Mouse (Mus musculus): ENCODE measurements at regions not wholly inside any gene's neighbourhood (a gene's known extent, or its start where the extent isn't known, plus 50 kb on each side); places are given as distances from the start of the nearest gene placed in this dataset.

GRCm38 (mm10) chr15:40019226-40019625, 114.9 kb upstream of the 9330182O14Rik start:
- Histone ChIP-seq H3K27ac (ENCODE audit: insufficient read depth, low read depth, low read length) (no peak overlapping the region), H3K4me1 (ENCODE audit: control insufficient read depth, insufficient read depth, low read length) (no peaks in the 10 kb centered on the region; the same call in 1 of the 2 replicates), H3K4me3 (ENCODE audit: insufficient read depth, low read depth, low read length) (no peak overlapping the region)
- TF ChIP-seq CTCF (IDR thresholded peaks at IDR 0.05; ENCODE audit: insufficient read depth, low read depth, low read length) = no peak
- TF ChIP-seq POLR2A (IDR thresholded peaks at IDR 0.05; ENCODE audit: insufficient read depth, low read depth, low read length) = no peak
- 91% methylated on average over 8 of the region's 8 CpGs for WGBS

DNA sequence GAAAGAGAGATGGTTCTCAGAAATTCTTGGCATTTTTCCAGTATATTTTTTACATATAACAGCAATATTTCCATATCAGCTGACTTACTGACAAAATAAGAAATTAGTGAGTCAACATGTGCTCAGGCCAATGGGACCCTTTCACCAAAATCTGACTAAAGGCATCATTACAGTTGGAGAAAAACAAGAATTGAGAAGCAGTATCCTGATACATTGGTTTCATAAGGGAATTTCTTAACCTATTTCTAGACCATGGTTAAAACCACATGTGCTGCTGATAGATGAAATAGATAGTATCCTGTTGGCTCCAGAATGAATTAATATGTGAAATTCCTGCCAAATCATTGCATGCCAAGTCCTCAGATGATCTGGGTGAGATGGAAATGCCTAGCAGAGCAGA, 114.1 kb upstream of the 9330182O14Rik start:
- TF ChIP-seq CTCF (IDR thresholded peaks at IDR 0.05; ENCODE audit: insufficient read depth, low read depth, low read length) (no peak), POLR2A (IDR thresholded peaks at IDR 0.05; ENCODE audit: insufficient read depth, low read depth, low read length) (no peak)
- H3K4me1 ChIP-seq (ENCODE audit: control insufficient read depth, insufficient read depth, low read length) = no peaks in the 10 kb centered on the region; the same call in 1 of the 2 replicates
- no peak overlapping the region for H3K4me3 ChIP-seq (ENCODE audit: insufficient read depth, low read depth, low read length)
- H3K27ac ChIP-seq (ENCODE audit: insufficient read depth, low read depth, low read length) = no peak overlapping the region

- Histone ChIP-seq H3K4me1 (ENCODE audit: control insufficient read depth, insufficient read depth, low read length) (no peaks in the 10 kb centered on the region; the same call in 1 of the 2 replicates), H3K27ac (ENCODE audit: insufficient read depth, low read depth, low read length) (no peak overlapping the region), H3K4me3 (ENCODE audit: insufficient read depth, low read depth, low read length) (no peak overlapping the region)
- WGBS = 92% methylated on average over 3 of the region's 3 CpGs
- TF ChIP-seq POLR2A (IDR thresholded peaks at IDR 0.05; ENCODE audit: insufficient read depth, low read depth, low read length) (no peak), CTCF (IDR thresholded peaks at IDR 0.05; ENCODE audit: insufficient read depth, low read depth, low read length) (no peak)
These were observed 113.5 kb upstream of the 9330182O14Rik start for GRCm38 (mm10) chr15:40020646-40021045.

DNA sequence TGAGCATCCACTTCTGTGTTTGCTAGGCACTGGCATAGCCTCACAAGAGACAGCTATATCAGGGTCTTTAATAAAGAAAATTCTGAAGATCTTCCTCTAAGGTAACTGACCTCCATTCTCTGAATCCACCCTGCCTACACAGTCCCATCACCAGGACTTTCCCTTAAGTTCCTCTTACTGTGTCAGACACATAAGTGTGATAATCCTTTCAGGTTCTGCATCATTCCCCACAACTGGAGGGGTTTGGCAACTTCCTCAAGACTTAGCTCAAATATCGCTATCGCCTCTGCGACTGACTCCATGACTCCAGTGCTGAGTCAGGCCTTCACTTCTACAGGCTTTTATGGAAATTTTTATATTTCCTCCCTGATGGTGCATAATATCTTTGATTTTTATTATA, 111.0 kb upstream of the 9330182O14Rik start:
- 98% methylated on average over 3 of the region's 3 CpGs for WGBS
- Histone ChIP-seq H3K4me1 (ENCODE audit: control insufficient read depth, insufficient read depth, low read length) (no peaks in the 10 kb centered on the region; the same call in 1 of the 2 replicates), H3K27ac (ENCODE audit: insufficient read depth, low read depth, low read length) (no peak overlapping the region), H3K4me3 (ENCODE audit: insufficient read depth, low read depth, low read length) (no peak overlapping the region)
- TF ChIP-seq POLR2A (IDR thresholded peaks at IDR 0.05; ENCODE audit: insufficient read depth, low read depth, low read length) (no peak), CTCF (IDR thresholded peaks at IDR 0.05; ENCODE audit: insufficient read depth, low read depth, low read length) (no peak)

GRCm38 (mm10) chr15:40032088-40032487, 102.1 kb upstream of the 9330182O14Rik start:
- H3K27ac ChIP-seq (ENCODE audit: insufficient read depth, low read depth, low read length) = no peak overlapping the region
- TF ChIP-seq POLR2A (IDR thresholded peaks at IDR 0.05; ENCODE audit: insufficient read depth, low read depth, low read length) = no peak
- no peak overlapping the region for H3K4me3 ChIP-seq (ENCODE audit: insufficient read depth, low read depth, low read length)
- H3K4me1 ChIP-seq (ENCODE audit: control insufficient read depth, insufficient read depth, low read length) = peaks cover 3% of the 10 kb centered on the region

DNA sequence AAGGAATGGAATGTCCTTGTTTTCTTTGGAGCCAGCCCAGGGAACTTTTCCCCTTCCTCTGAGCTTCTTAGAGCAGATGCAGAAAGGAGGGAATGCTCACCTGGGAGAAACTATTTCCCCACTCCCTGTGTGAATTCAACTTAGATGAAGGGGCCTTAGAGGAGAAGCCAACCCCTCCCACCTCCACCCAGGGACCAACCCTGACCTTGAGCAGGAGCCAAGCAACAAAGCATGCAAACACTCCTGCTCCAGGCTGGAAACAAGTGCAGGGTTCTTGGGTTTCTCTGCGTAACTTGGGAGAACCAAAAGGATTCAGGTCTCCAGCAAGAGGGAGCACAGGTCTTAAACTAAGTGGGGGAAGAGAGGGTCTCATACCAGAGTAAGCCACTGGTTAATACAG, 98.0 kb upstream of the 9330182O14Rik start:
- WGBS = 89% methylated on average over 1 of the region's 1 CpGs
- H3K27ac ChIP-seq (ENCODE audit: insufficient read depth, low read depth, low read length) = peak overlapping the region; percentile 55; the same call in 1 of the 2 replicates
- no peak for TF ChIP-seq CTCF (IDR thresholded peaks at IDR 0.05; ENCODE audit: insufficient read depth, low read depth, low read length)
- TF ChIP-seq POLR2A (IDR thresholded peaks at IDR 0.05; ENCODE audit: insufficient read depth, low read depth, low read length) = no peak
- H3K4me3 ChIP-seq (ENCODE audit: insufficient read depth, low read depth, low read length) = no peak overlapping the region
- H3K4me1 ChIP-seq (ENCODE audit: control insufficient read depth, insufficient read depth, low read length) = peaks cover 10% of the 10 kb centered on the region

DNA sequence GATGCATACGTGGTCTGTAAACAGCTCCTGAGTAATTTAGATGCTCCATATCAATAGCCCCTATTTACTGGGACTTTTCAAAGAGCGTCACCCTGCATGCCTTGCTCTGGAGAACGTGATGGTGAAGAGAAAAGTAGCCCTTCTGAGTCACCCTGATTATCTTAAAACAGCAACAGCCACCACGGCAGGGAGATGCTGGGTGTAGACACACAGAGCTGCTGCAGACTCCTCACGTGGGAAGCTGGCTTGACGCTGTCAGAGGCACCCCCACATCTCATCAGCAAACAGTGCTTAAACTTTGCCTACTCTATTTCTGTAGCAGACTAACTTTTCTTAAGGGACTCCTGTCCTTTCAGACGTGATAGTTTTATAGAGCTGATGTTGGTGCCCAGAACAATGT, 96.9 kb upstream of the 9330182O14Rik start:
- Histone ChIP-seq H3K4me1 (ENCODE audit: control insufficient read depth, insufficient read depth, low read length) (peaks cover 10% of the 10 kb centered on the region), H3K4me3 (ENCODE audit: insufficient read depth, low read depth, low read length) (no peak overlapping the region), H3K27ac (ENCODE audit: insufficient read depth, low read depth, low read length) (peak overlapping the region; percentile 55)
- TF ChIP-seq POLR2A (IDR thresholded peaks at IDR 0.05; ENCODE audit: insufficient read depth, low read depth, low read length) (no peak), CTCF (IDR thresholded peaks at IDR 0.05; ENCODE audit: insufficient read depth, low read depth, low read length) (no peak)
- WGBS = 30% methylated on average over 7 of the region's 7 CpGs

DNA sequence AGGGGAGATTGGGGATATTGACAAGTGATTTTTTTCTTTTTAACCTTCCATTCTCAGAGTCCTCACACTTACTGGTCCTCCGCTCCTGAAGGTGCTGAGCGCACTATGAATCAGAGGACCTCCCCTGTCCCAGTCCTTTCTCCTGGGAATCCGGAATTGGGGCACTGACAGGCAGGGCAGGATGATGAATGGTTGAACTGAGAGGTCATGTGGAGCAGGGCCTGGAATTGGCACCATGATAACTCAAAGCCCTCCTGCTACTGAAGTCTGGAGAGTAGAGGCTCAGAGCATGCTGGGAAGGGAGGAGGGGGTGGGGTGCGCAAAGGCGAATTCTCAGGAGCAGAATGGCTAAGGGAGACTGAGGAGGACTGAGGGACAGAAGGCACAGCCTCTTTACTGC, 87.9 kb upstream of the 9330182O14Rik start:
- Histone ChIP-seq H3K4me3 (ENCODE audit: insufficient read depth, low read depth, low read length) (no peak overlapping the region), H3K4me1 (ENCODE audit: control insufficient read depth, insufficient read depth, low read length) (0 out of 2 replicates have a peak, but pooled peaks cover 3% of the 10 kb centered on the region), H3K27ac (ENCODE audit: insufficient read depth, low read depth, low read length) (no peak overlapping the region)
- TF ChIP-seq POLR2A (IDR thresholded peaks at IDR 0.05; ENCODE audit: insufficient read depth, low read depth, low read length) (no peak), CTCF (IDR thresholded peaks at IDR 0.05; ENCODE audit: insufficient read depth, low read depth, low read length) (no peak)
- WGBS = 65% methylated on average over 5 of the region's 5 CpGs

DNA sequence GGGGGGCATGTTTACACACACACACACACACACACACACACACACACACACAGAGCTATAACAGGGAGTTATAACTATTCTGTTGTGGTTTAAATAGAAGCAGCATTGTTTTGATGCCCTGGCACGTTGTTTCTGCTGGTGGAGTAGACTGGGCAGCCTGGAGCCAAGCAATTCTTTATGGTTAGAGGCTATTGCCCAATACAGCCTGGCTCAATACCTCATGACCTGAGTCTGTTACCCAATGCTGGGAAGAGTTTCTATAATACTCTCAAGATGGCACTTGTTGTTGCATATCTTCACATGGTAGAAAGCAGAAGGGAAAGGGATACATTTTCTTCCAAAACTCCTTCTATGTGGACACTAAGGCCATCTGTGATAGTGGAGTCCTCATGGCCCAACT, 87.1 kb upstream of the 9330182O14Rik start:
- Histone ChIP-seq H3K27ac (ENCODE audit: insufficient read depth, low read depth, low read length) (no peak overlapping the region), H3K4me3 (ENCODE audit: insufficient read depth, low read depth, low read length) (no peak overlapping the region), H3K4me1 (ENCODE audit: control insufficient read depth, insufficient read depth, low read length) (0 out of 2 replicates have a peak, but pooled peaks cover 3% of the 10 kb centered on the region)
- 67% methylated on average over 1 of the region's 1 CpGs for whole genome bisulfite sequencing
- no peak for TF ChIP-seq CTCF (IDR thresholded peaks at IDR 0.05; ENCODE audit: insufficient read depth, low read depth, low read length)
- TF ChIP-seq POLR2A (IDR thresholded peaks at IDR 0.05; ENCODE audit: insufficient read depth, low read depth, low read length) = no peak

DNA sequence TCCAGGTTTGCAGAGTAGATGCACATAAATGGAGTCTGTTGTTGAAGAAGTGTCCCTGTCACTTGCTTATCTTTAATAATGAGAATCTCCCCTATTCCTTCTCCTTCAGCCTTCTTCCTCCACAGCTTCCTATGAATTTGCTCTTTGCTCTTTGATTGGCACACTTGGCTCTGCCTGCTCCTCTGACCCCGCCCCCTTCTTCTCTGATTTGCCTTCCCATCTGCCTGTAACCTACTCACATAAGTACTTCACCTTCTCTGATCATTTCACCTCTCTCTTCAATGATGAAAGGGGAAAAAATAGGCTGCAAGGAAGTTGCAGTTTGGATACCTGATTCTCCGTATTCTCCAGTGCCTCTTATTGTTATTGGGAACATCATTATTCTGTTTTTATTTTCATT, 66.1 kb upstream of the 9330182O14Rik start:
- TF ChIP-seq POLR2A (IDR thresholded peaks at IDR 0.05; ENCODE audit: insufficient read depth, low read depth, low read length) (no peak), CTCF (IDR thresholded peaks at IDR 0.05; ENCODE audit: insufficient read depth, low read depth, low read length) (no peak)

More for the DNA sequence above, 66.1 kb upstream of the 9330182O14Rik start:
- Histone ChIP-seq H3K4me1 (ENCODE audit: control insufficient read depth, insufficient read depth, low read length) (no peaks in the 10 kb centered on the region), H3K4me3 (ENCODE audit: insufficient read depth, low read depth, low read length) (no peak overlapping the region), H3K27ac (ENCODE audit: insufficient read depth, low read depth, low read length) (no peak overlapping the region)
- 91% methylated on average over 2 of the region's 2 CpGs for WGBS
